In the genomic region with DNA sequence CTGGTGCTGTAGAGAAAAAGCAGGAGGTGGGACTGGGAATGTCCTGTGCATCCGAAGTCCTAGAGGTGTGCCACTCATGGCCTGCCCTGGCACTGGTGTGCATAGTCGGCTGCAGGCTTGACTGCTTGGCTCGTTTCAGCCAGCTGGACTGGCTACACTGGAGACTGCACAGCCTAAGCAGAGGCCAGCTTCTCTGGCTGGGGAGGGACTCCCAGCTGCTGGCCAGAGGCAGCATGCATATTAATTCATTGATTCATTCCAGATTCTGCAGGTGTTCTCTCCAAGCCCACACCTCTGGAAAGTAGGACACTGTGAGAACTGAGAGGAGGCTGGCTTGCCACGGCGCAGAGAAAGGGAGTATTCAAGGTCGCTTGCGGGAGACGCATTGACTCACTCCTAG, we compare ENCODE assay signal across 9 mouse cellular contexts.
A peak's percentile ranks its signal among the peaks of the same experiment; 100 is the strongest.
DNase-seq lines count a peak whose midpoint lies in the region; ATAC-seq and TF ChIP-seq lines count a peak whose summit lies in the region.
"Had no signal": no experiment of that assay in that cellular context is flagged by ENCODE, and none has a peak within 500 bp of the region (broad histone marks: within the 10 kb centered on the region; RNA-seq: fewer than 3 reads in every experiment).

No protein-coding gene starts in this region.

- no peaks in the 10 kb centered on the region for H3K27me3 ChIP-seq in heart, postnatal 0 days (ENCODE audit: control insufficient read depth, insufficient read depth, low read length)
- no peaks in the 10 kb centered on the region for H3K27me3 ChIP-seq in cerebellum, adult 2 months (ENCODE audit: control insufficient read depth, insufficient read depth, low read length)
- H3K27me3 ChIP-seq in kidney, embryonic 16.5 days (ENCODE audit: insufficient read depth, low read length), result no peaks in the 10 kb centered on the region

- no peak overlapping the region for H3K4me3 ChIP-seq in heart, postnatal 0 days (ENCODE audit: low read depth, low read length)
- H3K4me3 ChIP-seq in cerebellum, adult 2 months (replicated peaks; ENCODE audit: insufficient read depth, low read depth, low read length), result no peak overlapping the region
- H3K4me3 ChIP-seq in kidney, embryonic 16.5 days (ENCODE audit: low read length), result no peak overlapping the region

- no peaks in the 10 kb centered on the region for H3K36me3 ChIP-seq in heart, postnatal 0 days (replicated peaks; ENCODE audit: control insufficient read depth, insufficient read depth, low read length)
- no peaks in the 10 kb centered on the region for H3K36me3 ChIP-seq in kidney, embryonic 16.5 days (ENCODE audit: insufficient read depth, low read length)

- 0 out of 2 replicates have a peak, but pooled peaks have one; percentile 45 for ATAC-seq in heart, postnatal 0 days (ENCODE audit: insufficient read depth, low read depth)
- peak; percentile 76 for ATAC-seq in kidney, embryonic 16.5 days (ENCODE audit: low FRiP score, low TSS enrichment)

- peaks cover 4% of the 10 kb centered on the region; the same call in 1 of the 2 replicates for H3K4me1 ChIP-seq in heart, postnatal 0 days (ENCODE audit: control insufficient read depth, insufficient read depth)
- peaks cover 44% of the 10 kb centered on the region for H3K4me1 ChIP-seq in cerebellum, adult 2 months (ENCODE audit: control insufficient read depth, insufficient read depth, low read length)
- peaks cover 10% of the 10 kb centered on the region; the same call in 1 of the 2 replicates for H3K4me1 ChIP-seq in kidney, embryonic 16.5 days (ENCODE audit: insufficient read depth, low read length)

- no peak for TF ChIP-seq CTCF in heart, postnatal 0 days (IDR thresholded peaks at IDR 0.05; ENCODE audit: low read depth)
- TF ChIP-seq CTCF in cerebellum, adult 2 months (IDR thresholded peaks at IDR 0.05; ENCODE audit: borderline replicate concordance, insufficient read depth, low read depth, low read length), result no peak

- TF ChIP-seq EP300 in heart, postnatal 0 days (IDR thresholded peaks at IDR 0.05; ENCODE audit: low read depth), result no peak

- no peak overlapping the region for H3K9ac ChIP-seq in heart, postnatal 0 days (replicated peaks; ENCODE audit: low read depth, low read length)
- H3K9ac ChIP-seq in kidney, embryonic 16.5 days (replicated peaks; ENCODE audit: low read length), result no peak overlapping the region

- DNase-seq in heart, postnatal 0 days (ENCODE audit: low spot score), result no peak
- DNase-seq in heart, postnatal 36 days, result no peak
- DNase-seq in adrenal gland, postnatal 36 days, result peak; percentile 26 to 42
- DNase-seq in cerebellum, adult 2 months, result peak; percentile 45 to 47
- no peak for DNase-seq in urinary bladder, postnatal 10 days (ENCODE audit: low spot score)
- DNase-seq in gastrocnemius, adult 18-20 months (ENCODE audit: low spot score), result no peak
- DNase-seq: gastrocnemius, postnatal 36 days; lung, adult 2 months had no signal

- WGBS in heart, postnatal 0 days, result 58% methylated on average over 8 of the region's 8 CpGs
- WGBS in cerebellum, adult 2 months, result 42% methylated on average over 8 of the region's 8 CpGs
- 70% methylated on average over 8 of the region's 8 CpGs for WGBS in kidney, embryonic 16.5 days

- no peaks in the 10 kb centered on the region for H3K9me3 ChIP-seq in heart, postnatal 0 days (replicated peaks; ENCODE audit: control insufficient read depth, low read length)
- no peaks in the 10 kb centered on the region for H3K9me3 ChIP-seq in kidney, embryonic 16.5 days (ENCODE audit: low read length)

- TF ChIP-seq POLR2A in cerebellum, adult 2 months (IDR thresholded peaks at IDR 0.05; ENCODE audit: borderline replicate concordance, insufficient read depth, low read length), result no peak

- no peak overlapping the region for H3K27ac ChIP-seq in heart, postnatal 0 days (ENCODE audit: low read depth)
- H3K27ac ChIP-seq in cerebellum, adult 2 months (ENCODE audit: insufficient read depth, low read length), result peak overlapping the region; percentile 32
- peak overlapping the region; percentile 13; the same call in 1 of the 2 replicates for H3K27ac ChIP-seq in kidney, embryonic 16.5 days (ENCODE audit: low read length)

- no peak overlapping the region for H3K4me2 ChIP-seq in heart, postnatal 0 days (ENCODE audit: low read depth, low read length)
- no peak overlapping the region for H3K4me2 ChIP-seq in kidney, embryonic 16.5 days (replicated peaks; ENCODE audit: low read depth, low read length)

- intact Hi-C loops in heart, postnatal 36 days (cut with DNase I), result no loop called here

Comparison
In these comparisons a context has a peak if more than half of its experiments do, and no peak if none do; other contexts are left out.
1. DNase-seq: peak in adrenal gland, postnatal 36 days (2 of 2) and cerebellum, adult 2 months (2 of 2); none in heart, postnatal 0 days (single experiment), heart, postnatal 36 days (0 of 2), urinary bladder, postnatal 10 days (single experiment) and gastrocnemius, adult 18-20 months (single experiment).